Mouse (Mus musculus) liver, embryonic 14.5 days (tissue): ENCODE results near the gene Stxbp3.

Experiments used
- CTCF ChIP-seq: IDR thresholded peaks from 2 replicates; pipeline ENCODE4 v1.5.1; 2016; ENCODE audit warnings: antibody characterized with exemption, low read depth, control low read depth
- EP300 ChIP-seq: IDR thresholded peaks from 2 replicates; pipeline ENCODE4 v1.6.1; 2016; ENCODE audit warnings: antibody characterized with exemption, low read depth

GRCm38 (mm10) chr3:108795554-108796299 is 44.6 kb downstream of the Stxbp3 start:
- no peak for TF ChIP-seq CTCF
- TF ChIP-seq EP300, result no peak
